Mouse (Mus musculus): Measurements from ENCODE around the gene Tuba1b.

The Tuba1b gene

GRCm38 (mm10) chr15:98895635-98896589 lies 38.5 kb downstream of the Tuba1b start:
- in situ Hi-C loops (cut with MboI; ENCODE audit: low pct_unique_long_range_greater_than_20kb in 1 of 2, low sequenced_read_pairs in 2 of 2, unreplicated experiment in 1 of 2) = no loop called here

GRCm38 (mm10) chr15:98894746-98895634 lies 39.4 kb downstream of the Tuba1b start:
- in situ Hi-C loops (cut with MboI; ENCODE audit: low pct_unique_long_range_greater_than_20kb in 1 of 2, low sequenced_read_pairs in 2 of 2, unreplicated experiment in 1 of 2) = no loop called here

GRCm38 (mm10) chr15:98893940-98894745 lies 40.2 kb downstream of the Tuba1b start, which contains the start of gene Rhebl1:
TSS of gene Rhebl1 (minus strand) at chr15:98894540.
- in situ Hi-C loops (cut with MboI; ENCODE audit: low pct_unique_long_range_greater_than_20kb in 1 of 2, low sequenced_read_pairs in 2 of 2, unreplicated experiment in 1 of 2) = no loop called here

GRCm38 (mm10) chr15:98893036-98893435 lies 41.3 kb downstream of the Tuba1b start:
- in situ Hi-C loops (cut with MboI; ENCODE audit: low pct_unique_long_range_greater_than_20kb in 1 of 2, low sequenced_read_pairs in 2 of 2, unreplicated experiment in 1 of 2) = no loop called here

GRCm38 (mm10) chr15:98891907-98892606 lies 42.3 kb downstream of the Tuba1b start:
- in situ Hi-C loops (cut with MboI; ENCODE audit: low pct_unique_long_range_greater_than_20kb in 1 of 2, low sequenced_read_pairs in 2 of 2, unreplicated experiment in 1 of 2) = no loop called here

GRCm38 (mm10) chr15:98891198-98891742 lies 43.1 kb downstream of the Tuba1b start:
- in situ Hi-C loops (cut with MboI; ENCODE audit: low pct_unique_long_range_greater_than_20kb in 1 of 2, low sequenced_read_pairs in 2 of 2, unreplicated experiment in 1 of 2) = no loop called here

- in situ Hi-C loops (cut with MboI; ENCODE audit: low pct_unique_long_range_greater_than_20kb in 1 of 2, low sequenced_read_pairs in 2 of 2, unreplicated experiment in 1 of 2) = no loop called here
Measured at GRCm38 (mm10) chr15:98887526-98887925, 46.8 kb downstream of the Tuba1b start.

- in situ Hi-C loops (cut with MboI; ENCODE audit: low pct_unique_long_range_greater_than_20kb in 1 of 2, low sequenced_read_pairs in 2 of 2, unreplicated experiment in 1 of 2) = no loop called here
Measured at GRCm38 (mm10) chr15:98886667-98887387, 47.5 kb downstream of the Tuba1b start.

- in situ Hi-C loops (cut with MboI; ENCODE audit: low pct_unique_long_range_greater_than_20kb in 1 of 2, low sequenced_read_pairs in 2 of 2, unreplicated experiment in 1 of 2) = no loop called here
Measured at GRCm38 (mm10) chr15:98884106-98884505, 50.3 kb downstream of the Tuba1b start.

- in situ Hi-C loops (cut with MboI; ENCODE audit: low pct_unique_long_range_greater_than_20kb in 1 of 2, low sequenced_read_pairs in 2 of 2, unreplicated experiment in 1 of 2) = no loop called here
Measured at GRCm38 (mm10) chr15:98883661-98884060, 50.7 kb downstream of the Tuba1b start.

GRCm38 (mm10) chr15:98881656-98882008 lies 52.7 kb downstream of the Tuba1b start:
- in situ Hi-C loops (cut with MboI; ENCODE audit: low pct_unique_long_range_greater_than_20kb in 1 of 2, low sequenced_read_pairs in 2 of 2, unreplicated experiment in 1 of 2) = no loop called here
